Mouse (Mus musculus): Measurements from ENCODE around the gene Rcor1. TPM values are rescaled to one million over a fixed set of nuclear protein-coding genes. Genes with fewer than 3 reads are reported as not detected.
A peak's percentile ranks its signal among the peaks of the same experiment; 100 is the strongest.

Rcor1 gene
- polyA plus RNA-seq, 1 experiment, result 34.4 TPM

DNA sequence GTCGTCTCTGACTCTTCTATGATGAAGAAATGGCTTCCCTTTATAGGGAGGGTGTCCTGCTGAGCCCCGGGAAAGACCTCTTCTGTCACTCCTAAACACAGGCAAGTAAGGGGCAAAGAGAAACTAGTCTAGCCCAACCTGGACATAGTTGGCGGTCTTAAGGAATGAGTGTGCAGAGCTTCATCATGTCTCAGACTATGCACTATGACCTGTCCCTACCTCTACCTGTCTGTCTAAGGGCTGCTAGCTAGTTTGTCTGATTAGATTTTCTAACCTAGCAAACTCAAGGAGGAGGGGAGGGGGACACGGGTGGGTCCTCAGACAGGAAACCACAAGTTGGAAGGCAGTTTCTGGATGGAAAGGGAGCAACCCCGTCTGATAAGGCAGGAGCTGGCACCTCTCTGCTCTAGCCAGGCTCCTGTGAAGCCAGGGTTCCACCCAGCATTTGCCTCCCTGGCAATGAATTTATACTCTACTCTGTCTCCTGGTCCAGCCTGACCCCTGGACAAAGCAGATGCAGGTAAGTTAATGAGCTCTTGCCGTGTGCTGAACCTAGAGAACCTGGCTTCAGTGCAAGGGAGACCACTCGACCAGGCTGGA is 9.8 kb upstream of the Rcor1 start:
- Histone ChIP-seq H3K36me3 (ENCODE audit: control insufficient read depth, insufficient read depth, low read length, poor library complexity, severe bottlenecking) (no peaks in the 10 kb centered on the region), H3K27ac (ENCODE audit: insufficient read depth, low read length) (no peak overlapping the region), H3K9me3 (replicated peaks; ENCODE audit: control insufficient read depth, insufficient read depth, low read length, poor library complexity, severe bottlenecking) (no peaks in the 10 kb centered on the region), H3K27me3 (ENCODE audit: control insufficient read depth, insufficient read depth, low read length, poor library complexity, severe bottlenecking) (no peaks in the 10 kb centered on the region), H3K4me1 (ENCODE audit: control insufficient read depth, insufficient read depth, low read length) (no peaks in the 10 kb centered on the region), H3K9ac (ENCODE audit: low read depth, poor library complexity, severe bottlenecking) (no peak overlapping the region), H3K4me3 (ENCODE audit: low read depth, low read length) (no peak overlapping the region)
- TF ChIP-seq EP300 (IDR thresholded peaks at IDR 0.05; ENCODE audit: insufficient read depth, low read depth, low read length), result no peak
- no peak for TF ChIP-seq POLR2A (IDR thresholded peaks at IDR 0.05; ENCODE audit: insufficient read depth, low read length)
- no peak for TF ChIP-seq CTCF (IDR thresholded peaks at IDR 0.05; ENCODE audit: low read depth, low read length)

DNA sequence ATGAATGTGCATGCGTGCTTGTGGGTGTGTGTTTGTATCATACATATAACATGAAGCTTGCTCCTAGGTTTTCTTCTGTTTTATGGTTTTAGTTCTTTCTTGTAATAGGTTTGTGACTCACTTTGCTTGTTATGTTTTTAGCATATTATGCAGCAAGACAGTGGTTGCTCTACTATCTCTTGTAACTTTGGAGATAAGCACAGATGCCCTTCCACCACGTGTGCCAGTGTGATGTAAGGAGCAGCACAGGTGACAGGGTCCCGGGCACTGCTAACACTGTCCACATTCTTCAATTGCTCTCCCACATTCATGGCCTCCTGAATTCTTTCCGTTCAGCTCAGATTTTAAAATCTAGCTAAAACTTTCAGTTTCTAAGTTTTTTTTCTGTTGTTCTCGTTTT is 6.3 kb upstream of the Rcor1 start:
- peaks cover 3% of the 10 kb centered on the region for H3K4me1 ChIP-seq (ENCODE audit: control insufficient read depth, insufficient read depth, low read length)
- no peak for TF ChIP-seq CTCF (IDR thresholded peaks at IDR 0.05; ENCODE audit: low read depth, low read length)
- no peak for TF ChIP-seq POLR2A (IDR thresholded peaks at IDR 0.05; ENCODE audit: insufficient read depth, low read length)
- TF ChIP-seq EP300 (IDR thresholded peaks at IDR 0.05; ENCODE audit: insufficient read depth, low read depth, low read length), result no peak
- H3K27me3 ChIP-seq (ENCODE audit: control insufficient read depth, insufficient read depth, low read length, poor library complexity, severe bottlenecking), result no peaks in the 10 kb centered on the region
- H3K4me3 ChIP-seq (ENCODE audit: low read depth, low read length), result no peak overlapping the region
- no peak overlapping the region for H3K9ac ChIP-seq (ENCODE audit: low read depth, poor library complexity, severe bottlenecking)
- H3K27ac ChIP-seq (ENCODE audit: insufficient read depth, low read length), result no peak overlapping the region
- H3K36me3 ChIP-seq (ENCODE audit: control insufficient read depth, insufficient read depth, low read length, poor library complexity, severe bottlenecking), result no peaks in the 10 kb centered on the region
- no peaks in the 10 kb centered on the region for H3K9me3 ChIP-seq (replicated peaks; ENCODE audit: control insufficient read depth, insufficient read depth, low read length, poor library complexity, severe bottlenecking)

DNA sequence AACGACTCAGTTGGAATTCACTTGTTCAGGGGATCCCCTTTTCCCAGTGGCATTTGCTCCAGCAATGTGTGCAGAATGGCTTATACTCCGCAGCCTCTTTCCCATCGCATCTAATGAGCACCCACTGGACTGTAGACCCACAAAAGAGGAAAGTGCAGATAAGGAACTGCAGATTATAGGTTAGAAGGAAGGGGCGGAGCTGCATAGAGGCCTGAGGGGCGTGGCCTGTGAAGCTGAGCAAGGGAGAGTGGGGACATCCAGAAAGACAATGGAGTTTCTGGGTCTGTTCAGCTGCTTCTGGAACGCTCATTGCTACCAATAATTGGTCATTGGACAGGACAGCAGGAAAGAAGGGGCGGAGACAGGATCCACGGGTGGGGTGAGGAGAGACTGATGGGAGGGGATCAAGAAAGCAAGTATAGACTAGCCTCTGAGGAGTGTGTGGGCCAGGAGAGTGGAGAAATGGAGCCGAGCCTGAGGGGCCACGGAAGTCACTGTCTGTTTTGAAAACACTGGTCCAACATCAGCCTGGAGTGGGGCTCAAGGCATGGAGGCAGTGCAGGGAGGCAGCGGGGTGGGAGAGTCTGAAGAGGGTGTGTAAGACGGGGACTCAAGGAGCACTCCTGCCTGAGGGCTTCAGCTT is 3.8 kb upstream of the Rcor1 start:
- Histone ChIP-seq H3K27me3 (ENCODE audit: control insufficient read depth, insufficient read depth, low read length, poor library complexity, severe bottlenecking) (no peaks in the 10 kb centered on the region), H3K9ac (ENCODE audit: low read depth, poor library complexity, severe bottlenecking) (no peak overlapping the region), H3K4me3 (ENCODE audit: low read depth, low read length) (peak overlapping the region; percentile 55), H3K9me3 (replicated peaks; ENCODE audit: control insufficient read depth, insufficient read depth, low read length, poor library complexity, severe bottlenecking) (no peaks in the 10 kb centered on the region), H3K4me1 (ENCODE audit: control insufficient read depth, insufficient read depth, low read length) (peaks cover 3% of the 10 kb centered on the region), H3K36me3 (ENCODE audit: control insufficient read depth, insufficient read depth, low read length, poor library complexity, severe bottlenecking) (no peaks in the 10 kb centered on the region), H3K27ac (ENCODE audit: insufficient read depth, low read length) (no peak overlapping the region)
- no peak for TF ChIP-seq CTCF (IDR thresholded peaks at IDR 0.05; ENCODE audit: low read depth, low read length)
- no peak for TF ChIP-seq POLR2A (IDR thresholded peaks at IDR 0.05; ENCODE audit: insufficient read depth, low read length)

DNA sequence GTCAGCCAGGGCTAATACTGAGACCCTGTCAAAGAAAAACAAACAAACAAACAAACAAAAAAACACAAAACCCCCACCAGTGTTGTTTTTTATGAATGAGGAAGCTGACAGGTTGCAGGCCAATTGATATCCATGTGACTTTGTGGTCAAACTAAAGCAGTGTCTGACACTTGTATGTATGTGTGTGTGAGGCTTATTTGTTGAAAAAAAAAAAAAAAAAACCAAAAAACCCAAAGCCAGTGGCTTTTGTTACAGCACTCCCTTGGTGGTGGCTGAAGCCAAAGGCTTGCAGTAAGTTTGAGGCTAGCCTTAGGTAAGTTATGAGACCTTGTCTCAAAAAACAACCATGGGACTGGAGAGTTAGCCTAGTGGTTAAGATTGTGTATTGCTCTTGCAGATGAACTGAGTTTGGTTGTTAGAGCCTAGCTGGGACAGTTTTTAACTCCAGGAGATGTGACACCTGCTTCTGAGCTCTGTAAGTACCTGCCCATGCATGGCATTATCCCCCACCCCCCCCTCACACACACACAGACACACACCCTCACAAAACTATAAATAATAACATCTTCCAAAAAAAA is 2.9 kb upstream of the Rcor1 start:
- Histone ChIP-seq H3K9me3 (replicated peaks; ENCODE audit: control insufficient read depth, insufficient read depth, low read length, poor library complexity, severe bottlenecking) (no peaks in the 10 kb centered on the region), H3K9ac (ENCODE audit: low read depth, poor library complexity, severe bottlenecking) (no peak overlapping the region), H3K27ac (ENCODE audit: insufficient read depth, low read length) (no peak overlapping the region), H3K36me3 (ENCODE audit: control insufficient read depth, insufficient read depth, low read length, poor library complexity, severe bottlenecking) (no peaks in the 10 kb centered on the region), H3K4me1 (ENCODE audit: control insufficient read depth, insufficient read depth, low read length) (peaks cover 3% of the 10 kb centered on the region), H3K27me3 (ENCODE audit: control insufficient read depth, insufficient read depth, low read length, poor library complexity, severe bottlenecking) (no peaks in the 10 kb centered on the region), H3K4me3 (ENCODE audit: low read depth, low read length) (no peak overlapping the region)
- TF ChIP-seq CTCF (IDR thresholded peaks at IDR 0.05; ENCODE audit: low read depth, low read length), result no peak

DNA sequence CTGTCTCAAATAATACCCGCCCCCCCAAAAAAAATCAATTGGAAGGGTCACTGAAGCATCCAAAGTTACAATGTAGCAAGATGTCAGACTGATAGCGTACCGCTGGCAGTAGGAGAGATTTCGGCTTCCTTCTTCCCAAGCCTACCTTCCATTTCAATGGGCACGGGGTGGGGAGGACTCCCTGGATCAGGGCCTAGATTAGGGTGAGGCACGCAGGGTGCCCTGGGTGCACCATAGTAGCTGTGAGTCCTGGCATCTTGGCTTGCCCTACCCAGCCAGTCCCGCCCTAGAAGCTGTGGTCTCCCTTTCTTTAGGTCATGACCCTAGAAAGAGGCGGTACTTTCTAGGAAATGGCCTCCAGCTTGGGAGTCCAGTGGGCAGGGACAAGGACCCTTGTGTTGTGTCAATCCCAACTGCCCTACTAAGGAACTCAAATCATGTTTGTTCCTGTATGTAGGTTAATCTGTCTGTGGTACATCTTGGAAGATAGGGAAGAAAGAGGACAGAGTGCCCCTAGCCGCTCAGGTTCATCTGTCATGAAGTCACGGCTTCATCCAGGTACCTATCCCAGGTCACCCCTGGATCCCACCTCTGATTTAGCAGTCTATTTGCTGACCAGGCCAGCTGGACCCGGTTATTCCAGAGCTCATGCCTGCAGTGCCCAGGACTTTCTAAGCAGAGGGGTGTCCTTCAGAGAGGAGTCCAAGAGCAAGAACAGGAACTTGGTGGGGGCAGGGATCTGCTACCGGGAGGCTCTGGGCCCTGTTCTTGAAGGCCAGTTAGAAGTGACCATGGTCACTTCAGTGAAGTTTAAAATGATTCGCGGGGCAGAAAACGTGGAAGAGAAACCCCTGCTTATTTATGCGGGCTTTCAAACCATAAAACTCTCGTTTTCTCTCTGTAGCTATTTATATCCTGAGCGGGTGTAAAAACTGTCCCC is 1.6 kb upstream of the Rcor1 start:
- no peak overlapping the region for H3K4me3 ChIP-seq (ENCODE audit: low read depth, low read length)
- H3K9ac ChIP-seq (ENCODE audit: low read depth, poor library complexity, severe bottlenecking), result peak overlapping the region; percentile 91
- H3K4me1 ChIP-seq (ENCODE audit: control insufficient read depth, insufficient read depth, low read length), result peaks cover 3% of the 10 kb centered on the region
- no peaks in the 10 kb centered on the region for H3K27me3 ChIP-seq (ENCODE audit: control insufficient read depth, insufficient read depth, low read length, poor library complexity, severe bottlenecking)
- no peak overlapping the region for H3K27ac ChIP-seq (ENCODE audit: insufficient read depth, low read length)
- H3K36me3 ChIP-seq (ENCODE audit: control insufficient read depth, insufficient read depth, low read length, poor library complexity, severe bottlenecking), result no peaks in the 10 kb centered on the region
- no peak for TF ChIP-seq EP300 (IDR thresholded peaks at IDR 0.05; ENCODE audit: insufficient read depth, low read depth, low read length)
- no peak for TF ChIP-seq CTCF (IDR thresholded peaks at IDR 0.05; ENCODE audit: low read depth, low read length)
- no peak for TF ChIP-seq POLR2A (IDR thresholded peaks at IDR 0.05; ENCODE audit: insufficient read depth, low read length)
- H3K9me3 ChIP-seq (replicated peaks; ENCODE audit: control insufficient read depth, insufficient read depth, low read length, poor library complexity, severe bottlenecking), result no peaks in the 10 kb centered on the region
